Mouse (Mus musculus): ENCODE data around the gene Maml3. TPM values are rescaled to one million over a fixed set of nuclear protein-coding genes. Genes with fewer than 3 reads are reported as not detected.
A peak's percentile ranks its signal among the peaks of the same experiment; 100 is the strongest.

Gene Maml3
- polyA plus RNA-seq, 1 experiment from 2014 or later, result 2.9 TPM

- no peak overlapping the region for H3K9ac ChIP-seq (ENCODE audit: low read length)
- no peak for TF ChIP-seq CTCF (IDR thresholded peaks at IDR 0.05; ENCODE audit: low read depth)
- no peak for ATAC-seq (ENCODE audit: low FRiP score, low TSS enrichment)
- H3K27ac ChIP-seq (replicated peaks), result no peak overlapping the region
- H3K4me2 ChIP-seq (replicated peaks; ENCODE audit: low read depth), result no peak overlapping the region
- WGBS, result 86% methylated on average over 10 of the region's 10 CpGs
- H3K27me3 ChIP-seq (ENCODE audit: control insufficient read depth, insufficient read depth, low read length), result no peaks in the 10 kb centered on the region
- no peak for DNase-seq (ENCODE audit: low spot score)
- H3K9me3 ChIP-seq (ENCODE audit: control insufficient read depth, low read length), result no peaks in the 10 kb centered on the region
- no peak overlapping the region for H3K4me3 ChIP-seq (ENCODE audit: low read depth, low read length)
- H3K36me3 ChIP-seq (ENCODE audit: control insufficient read depth, insufficient read depth, low read length), result no peaks in the 10 kb centered on the region
- H3K4me1 ChIP-seq (replicated peaks; ENCODE audit: control insufficient read depth, insufficient read depth), result no peaks in the 10 kb centered on the region
Observed at GRCm38 (mm10) chr3:51782191-51782590, 322.7 kb downstream of the Maml3 start.

GRCm38 (mm10) chr3:51778738-51779592, 325.9 kb downstream of the Maml3 start:
- no peak for TF ChIP-seq CTCF (IDR thresholded peaks at IDR 0.05; ENCODE audit: low read depth)
- TF ChIP-seq EP300 (optimal IDR thresholded peaks at IDR 0.05), result no peak
- H3K4me1 ChIP-seq (replicated peaks; ENCODE audit: control insufficient read depth, insufficient read depth), result no peaks in the 10 kb centered on the region
- no peak for ATAC-seq (ENCODE audit: low FRiP score, low TSS enrichment)
- H3K36me3 ChIP-seq (ENCODE audit: control insufficient read depth, insufficient read depth, low read length), result no peaks in the 10 kb centered on the region
- 23% methylated on average over 16 of the region's 16 CpGs for WGBS
- DNase-seq (ENCODE audit: low spot score), result no peak
- no peak overlapping the region for H3K9ac ChIP-seq (ENCODE audit: low read length)
- H3K27ac ChIP-seq (replicated peaks), result 0 out of 2 replicates have a peak overlapping the region, but pooled peaks have one; percentile 13
- H3K4me3 ChIP-seq (ENCODE audit: low read depth, low read length), result no peak overlapping the region
- H3K27me3 ChIP-seq (ENCODE audit: control insufficient read depth, insufficient read depth, low read length), result no peaks in the 10 kb centered on the region
- no peaks in the 10 kb centered on the region for H3K9me3 ChIP-seq (ENCODE audit: control insufficient read depth, low read length)
- no peak overlapping the region for H3K4me2 ChIP-seq (replicated peaks; ENCODE audit: low read depth)

DNA sequence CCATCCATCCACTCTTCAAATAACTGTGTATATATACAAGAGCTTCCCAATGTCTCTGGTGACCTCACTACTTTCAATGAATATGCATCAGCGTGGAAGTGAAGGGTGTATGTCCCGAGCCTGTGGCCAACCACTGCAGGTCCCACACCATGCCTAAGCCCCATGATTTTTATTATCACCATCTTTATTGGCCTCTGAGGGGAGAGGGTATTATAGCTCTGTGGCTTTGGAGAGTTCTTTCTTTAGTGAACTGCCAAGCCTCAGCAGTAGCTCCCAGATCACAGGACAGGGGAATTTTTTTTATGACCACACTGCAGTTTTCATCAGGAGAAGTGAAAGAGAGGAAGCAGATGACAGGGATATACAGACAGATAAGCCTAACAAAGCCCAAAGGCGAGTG, 326.7 kb downstream of the Maml3 start:
- H3K4me3 ChIP-seq (ENCODE audit: low read depth, low read length), result no peak overlapping the region
- ATAC-seq (ENCODE audit: low FRiP score, low TSS enrichment), result no peak
- H3K4me2 ChIP-seq (replicated peaks; ENCODE audit: low read depth), result no peak overlapping the region
- H3K9me3 ChIP-seq (ENCODE audit: control insufficient read depth, low read length), result no peaks in the 10 kb centered on the region
- no peak overlapping the region for H3K9ac ChIP-seq (ENCODE audit: low read length)
- H3K27me3 ChIP-seq (ENCODE audit: control insufficient read depth, insufficient read depth, low read length), result no peaks in the 10 kb centered on the region
- H3K4me1 ChIP-seq (replicated peaks; ENCODE audit: control insufficient read depth, insufficient read depth), result no peaks in the 10 kb centered on the region
- DNase-seq (ENCODE audit: low spot score), result no peak
- WGBS, result 72% methylated on average over 3 of the region's 3 CpGs
- H3K36me3 ChIP-seq (ENCODE audit: control insufficient read depth, insufficient read depth, low read length), result no peaks in the 10 kb centered on the region
- TF ChIP-seq CTCF (IDR thresholded peaks at IDR 0.05; ENCODE audit: low read depth) (no peak), EP300 (optimal IDR thresholded peaks at IDR 0.05) (no peak)
- no peak overlapping the region for H3K27ac ChIP-seq (replicated peaks)

DNA sequence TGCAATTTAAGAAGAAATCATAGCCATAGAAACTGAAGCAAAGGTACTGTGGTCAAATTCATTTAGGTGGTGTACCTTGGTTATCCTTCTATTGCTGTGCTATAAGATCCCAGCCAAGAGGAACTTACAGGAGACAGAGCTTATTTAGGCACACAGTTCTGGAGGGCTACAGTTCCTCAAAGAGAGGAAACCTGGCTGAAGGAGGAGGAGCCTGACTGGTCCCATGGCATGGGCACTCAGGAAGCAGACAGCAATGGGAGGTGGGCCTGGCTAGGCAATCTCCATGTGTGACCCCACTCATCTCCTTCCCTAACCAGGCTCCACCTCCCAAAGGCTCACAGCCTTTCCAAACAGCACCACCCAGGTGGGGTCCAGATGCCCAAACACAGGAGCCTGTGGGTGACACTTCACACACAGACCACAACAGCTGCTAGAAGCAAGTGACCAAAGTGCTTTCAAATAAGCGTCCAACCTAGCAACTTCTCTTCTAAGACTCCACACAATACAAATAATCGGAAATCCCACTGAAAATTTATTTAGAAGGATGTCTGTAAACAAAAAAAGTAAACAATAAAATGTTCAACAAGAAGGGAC, 328.8 kb downstream of the Maml3 start:
- H3K27me3 ChIP-seq (ENCODE audit: control insufficient read depth, insufficient read depth, low read length), result no peaks in the 10 kb centered on the region
- H3K36me3 ChIP-seq (ENCODE audit: control insufficient read depth, insufficient read depth, low read length), result no peaks in the 10 kb centered on the region
- H3K4me3 ChIP-seq (ENCODE audit: low read depth, low read length), result no peak overlapping the region
- no peaks in the 10 kb centered on the region for H3K9me3 ChIP-seq (ENCODE audit: control insufficient read depth, low read length)
- TF ChIP-seq CTCF (IDR thresholded peaks at IDR 0.05; ENCODE audit: low read depth) (no peak), EP300 (optimal IDR thresholded peaks at IDR 0.05) (no peak)
- H3K4me1 ChIP-seq (replicated peaks; ENCODE audit: control insufficient read depth, insufficient read depth), result no peaks in the 10 kb centered on the region
- no peak for ATAC-seq (ENCODE audit: low FRiP score, low TSS enrichment)
- no peak overlapping the region for H3K27ac ChIP-seq (replicated peaks)
- WGBS, result 70% methylated on average over 2 of the region's 2 CpGs
- no peak overlapping the region for H3K4me2 ChIP-seq (replicated peaks; ENCODE audit: low read depth)
- no peak overlapping the region for H3K9ac ChIP-seq (ENCODE audit: low read length)
- no peak for DNase-seq (ENCODE audit: low spot score)

DNA sequence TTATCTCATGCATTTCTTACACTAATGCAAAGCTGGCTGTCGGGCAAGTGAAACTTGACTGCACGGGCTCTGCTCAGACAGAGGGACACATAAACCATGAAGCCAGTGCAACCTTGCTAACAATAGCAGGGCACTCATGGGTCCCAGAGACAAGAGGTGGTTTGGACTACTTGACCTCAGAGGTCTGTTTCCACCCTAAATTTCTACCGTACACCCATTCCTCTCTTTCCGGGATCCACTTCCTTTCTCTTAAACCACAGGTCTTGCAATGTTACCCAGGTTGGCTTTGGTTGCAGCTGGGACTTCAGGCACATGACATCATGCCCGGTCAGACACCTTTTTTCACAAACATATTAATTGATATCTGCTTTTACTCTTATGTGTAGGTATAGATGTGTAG, 331.3 kb downstream of the Maml3 start:
- H3K27ac ChIP-seq (replicated peaks), result no peak overlapping the region
- no peak overlapping the region for H3K4me2 ChIP-seq (replicated peaks; ENCODE audit: low read depth)
- H3K4me3 ChIP-seq (ENCODE audit: low read depth, low read length), result no peak overlapping the region
- no peaks in the 10 kb centered on the region for H3K27me3 ChIP-seq (ENCODE audit: control insufficient read depth, insufficient read depth, low read length)
- H3K9ac ChIP-seq (ENCODE audit: low read length), result no peak overlapping the region
- no peaks in the 10 kb centered on the region for H3K36me3 ChIP-seq (ENCODE audit: control insufficient read depth, insufficient read depth, low read length)
- no peaks in the 10 kb centered on the region for H3K9me3 ChIP-seq (ENCODE audit: control insufficient read depth, low read length)
- no peaks in the 10 kb centered on the region for H3K4me1 ChIP-seq (replicated peaks; ENCODE audit: control insufficient read depth, insufficient read depth)
- no peak for TF ChIP-seq EP300 (optimal IDR thresholded peaks at IDR 0.05)
- no peak for TF ChIP-seq CTCF (IDR thresholded peaks at IDR 0.05; ENCODE audit: low read depth)
- WGBS, result 79% methylated on average over 5 of the region's 5 CpGs
- DNase-seq (ENCODE audit: low spot score) (no peak), ATAC-seq (ENCODE audit: low FRiP score, low TSS enrichment) (no peak)

Data from stomach, postnatal 0 days (tissue).